Mouse (Mus musculus) heart, embryonic 11.5 days (tissue): ENCODE data around the gene Gnl1. TPM values are rescaled to one million over a fixed set of nuclear protein-coding genes. Genes with fewer than 3 reads are reported as not detected.
"Not testable (repeated sequence)": the region's sequence is repeated elsewhere in the genome, so short reads cannot be mapped to it uniquely, and the experiment has no call there.

Source experiments
- ATAC-seq: fragments of 200-750 bp; cut with Nextera tagmentation; replicated peaks from 2 replicates; pipeline ENCODE4 v1.8.0; 2017; ENCODE audit warnings: moderate library complexity; ENCODE audit not compliant: insufficient number of reproducible peaks, low FRiP score, low TSS enrichment
- H3K27ac ChIP-seq: fragments of 300-500 bp; sonication (generic); 2 replicates; pipeline ENCODE4 v1.5.1; 2014; ENCODE audit warnings: mild to moderate bottlenecking, low read depth, low read length
- H3K27me3 ChIP-seq: fragments of 300-500 bp; sonication (generic); 2 replicates; pipeline ENCODE4 v1.6.1; 2014; ENCODE audit warnings: mild to moderate bottlenecking, low read length, mixed read lengths; ENCODE audit not compliant: control insufficient read depth, insufficient read depth
- H3K36me3 ChIP-seq: fragments of 300-500 bp; sonication (generic); 2 replicates; pipeline ENCODE4 v1.6.1; 2014; ENCODE audit warnings: mild to moderate bottlenecking, low read length, moderate library complexity, mixed read lengths; ENCODE audit not compliant: control insufficient read depth, insufficient read depth
- H3K4me1 ChIP-seq: fragments of 300-500 bp; sonication (generic); 2 replicates; pipeline ENCODE4 v1.6.1; 2014; ENCODE audit warnings: low read length; ENCODE audit not compliant: control insufficient read depth, insufficient read depth
- H3K4me2 ChIP-seq: fragments of 300-500 bp; sonication (generic); 2 replicates; pipeline ENCODE4 v1.6.1; 2014; ENCODE audit warnings: mild to moderate bottlenecking, moderate library complexity
- H3K4me3 ChIP-seq: fragments of 300-500 bp; sonication (generic); 2 replicates; pipeline ENCODE4 v1.5.1; 2014; ENCODE audit warnings: low read depth, low read length
- H3K9ac ChIP-seq: fragments of 300-500 bp; sonication (generic); 2 replicates; pipeline ENCODE4 v1.6.1; 2014; ENCODE audit warnings: mild to moderate bottlenecking, low read depth, low read length, moderate library complexity
- H3K9me3 ChIP-seq: fragments of 300-500 bp; sonication (generic); replicated peaks from 2 replicates; pipeline ENCODE4 v1.6.1; 2016; ENCODE audit warnings: low read length; ENCODE audit not compliant: control insufficient read depth
- WGBS: fragments of 180-500 bp; shearing (Covaris S2); extraction: QIAGEN DNeasy Blood & Tissue Kit; methylation state at CpG from one replicate; pipeline ENCODE4 v1.1.7; 2014; ENCODE audit not compliant: insufficient replicate concordance; 5-methylcytosine and 5-hydroxymethylcytosine counted together
- polyA plus RNA-seq: library from polyadenylated mRNA; unstranded; fragments of >200 nt; fragmentation: Nextera tagmentation; extraction: Ambion mirVana; gene quantifications from 2 replicates; pipeline ENCODE4 v1.2.1, GENCODE M21; 2014

Gene Gnl1
- polyA plus RNA-seq, 1 experiment from 2014 or later: 29.1 TPM

GRCm38 (mm10) chr17:35952559-35952958 is 27.1 kb upstream of the Gnl1 start:
- H3K4me2 ChIP-seq, H3K27me3 ChIP-seq, H3K4me1 ChIP-seq, H3K9me3 ChIP-seq, ATAC-seq, H3K9ac ChIP-seq, H3K36me3 ChIP-seq, H3K27ac ChIP-seq, H3K4me3 ChIP-seq: not testable (repeated sequence)
- WGBS: 59% methylated on average over 1 of the region's 3 CpGs

DNA sequence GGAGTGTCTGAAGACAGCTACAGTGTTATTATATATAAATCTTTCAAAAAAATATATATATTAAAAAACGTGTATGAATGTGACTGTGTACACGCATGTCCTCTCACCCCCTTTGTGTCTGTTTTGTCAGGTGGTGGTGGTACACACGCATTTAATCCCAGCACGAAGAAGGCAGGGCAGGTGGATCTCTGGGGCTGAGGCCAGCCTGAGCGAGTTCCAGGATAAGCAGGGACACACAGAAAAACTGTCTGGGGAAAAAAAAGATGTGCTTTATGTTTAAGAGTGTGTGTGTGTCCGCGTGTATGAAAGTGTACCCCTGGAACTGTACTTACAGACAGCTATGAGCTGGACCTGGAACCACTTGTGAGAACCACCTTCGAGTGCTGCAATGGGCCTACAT is 25.0 kb upstream of the Gnl1 start:
- Histone ChIP-seq H3K9me3 (no peaks in the 10 kb centered on the region), H3K27ac (no peak overlapping the region), H3K4me2 (no peak overlapping the region), H3K4me3 (no peak overlapping the region), H3K36me3 (peaks cover 21% of the 10 kb centered on the region), H3K4me1 (no peaks in the 10 kb centered on the region), H3K27me3 (no peaks in the 10 kb centered on the region), H3K9ac (no peak overlapping the region)
- ATAC-seq: no peak
- 72% methylated on average over 8 of the region's 8 CpGs for WGBS

DNA sequence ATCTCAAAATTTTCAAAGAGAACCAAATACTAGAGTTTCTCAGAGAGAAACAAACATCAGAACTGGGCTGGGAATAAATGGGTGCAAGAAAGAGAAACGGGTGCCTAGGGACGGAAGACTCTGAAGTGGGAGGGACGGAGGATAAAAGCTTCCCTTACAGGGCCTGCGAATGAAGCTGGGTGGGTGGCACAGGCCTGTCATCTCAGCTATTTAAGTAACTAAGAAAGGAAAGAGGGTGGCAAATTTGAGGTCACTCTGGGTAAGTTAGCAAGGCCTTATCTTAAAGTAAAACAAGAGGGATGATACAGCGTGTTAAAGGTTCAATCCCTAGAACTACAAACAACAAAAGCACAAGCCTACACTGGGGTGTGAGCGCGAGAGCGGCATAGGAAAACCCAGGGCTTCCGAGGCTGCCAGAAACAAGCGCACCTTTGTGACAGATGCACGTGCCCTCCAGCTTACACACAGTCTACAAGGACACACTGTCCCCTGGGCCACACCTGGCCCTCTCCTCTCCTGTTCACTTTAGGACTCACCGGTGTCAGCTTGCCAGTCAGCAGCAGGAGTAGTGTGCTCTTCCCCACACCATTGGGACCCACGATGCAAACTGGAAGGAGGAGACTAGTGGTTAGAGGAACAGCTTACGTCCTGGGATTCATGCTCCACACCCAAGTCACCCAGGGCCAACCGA is 21.0 kb upstream of the Gnl1 start:
- no peaks in the 10 kb centered on the region for H3K9me3 ChIP-seq
- 94% methylated on average over 15 of the region's 15 CpGs for WGBS
- no peaks in the 10 kb centered on the region for H3K27me3 ChIP-seq
- H3K9ac ChIP-seq: no peak overlapping the region
- peaks cover 51% of the 10 kb centered on the region for H3K36me3 ChIP-seq
- H3K4me2 ChIP-seq: no peak overlapping the region
- no peaks in the 10 kb centered on the region for H3K4me1 ChIP-seq
- ATAC-seq: no peak
- no peak overlapping the region for H3K4me3 ChIP-seq
- H3K27ac ChIP-seq: no peak overlapping the region

GRCm38 (mm10) chr17:35963279-35963678 is 16.4 kb upstream of the Gnl1 start:
- Histone ChIP-seq H3K27ac (no peak overlapping the region), H3K4me1 (peaks cover 1% of the 10 kb centered on the region; the same call in 1 of the 2 replicates), H3K36me3 (peaks cover 45% of the 10 kb centered on the region), H3K4me3 (no peak overlapping the region), H3K9ac (no peak overlapping the region), H3K4me2 (no peak overlapping the region), H3K27me3 (no peaks in the 10 kb centered on the region), H3K9me3 (no peaks in the 10 kb centered on the region)
- ATAC-seq: no peak
- WGBS: 90% methylated on average over 10 of the region's 10 CpGs

DNA sequence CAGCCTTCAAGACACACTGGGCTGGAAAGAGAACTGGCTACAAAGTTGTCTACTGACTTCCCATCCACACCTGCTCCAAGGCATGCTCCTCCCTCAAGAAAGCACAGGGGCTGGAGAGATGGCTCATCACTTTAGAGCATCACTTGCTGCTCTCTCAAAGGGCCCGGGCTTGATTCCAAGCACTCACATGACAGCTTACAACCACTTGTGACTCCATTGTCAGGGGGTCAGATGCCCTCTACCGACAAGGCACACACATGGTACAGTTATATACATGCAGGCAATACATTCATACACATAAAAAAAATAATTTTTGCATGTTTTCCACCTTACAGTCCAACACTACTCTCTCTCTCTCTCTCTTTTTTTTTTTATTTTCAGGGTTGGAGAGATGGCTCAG is 12.0 kb upstream of the Gnl1 start:
- 84% methylated on average over 2 of the region's 2 CpGs for WGBS
- no peak overlapping the region for H3K9ac ChIP-seq
- no peaks in the 10 kb centered on the region for H3K9me3 ChIP-seq
- no peak overlapping the region for H3K4me3 ChIP-seq
- H3K27ac ChIP-seq: no peak overlapping the region
- H3K4me2 ChIP-seq: no peak overlapping the region
- peaks cover 16% of the 10 kb centered on the region for H3K36me3 ChIP-seq
- peaks cover 9% of the 10 kb centered on the region for H3K4me1 ChIP-seq
- no peaks in the 10 kb centered on the region for H3K27me3 ChIP-seq
- no peak for ATAC-seq

GRCm38 (mm10) chr17:35969418-35970389 is 9.9 kb upstream of the Gnl1 start, which contains the start of gene Abcf1:
Gene Abcf1, minus strand, starts transcription at chr17:35969761.
- H3K27ac ChIP-seq: peak within 1 kb of the TSS; percentile 77
- no peaks in the 10 kb centered on the region for H3K9me3 ChIP-seq
- ATAC-seq: peak; percentile 98
- H3K9ac ChIP-seq: peak within 1 kb of the TSS; percentile 91
- no peaks in the 10 kb centered on the region for H3K27me3 ChIP-seq
- H3K4me3 ChIP-seq: peak within 1 kb of the TSS; percentile 92
- peak within 1 kb of the TSS; percentile 74 for H3K4me2 ChIP-seq
- peaks cover 8% of the 10 kb centered on the region for H3K36me3 ChIP-seq
- under 1% methylated on average over 68 of the region's 68 CpGs for WGBS
- H3K4me1 ChIP-seq: peaks cover 9% of the 10 kb centered on the region

DNA sequence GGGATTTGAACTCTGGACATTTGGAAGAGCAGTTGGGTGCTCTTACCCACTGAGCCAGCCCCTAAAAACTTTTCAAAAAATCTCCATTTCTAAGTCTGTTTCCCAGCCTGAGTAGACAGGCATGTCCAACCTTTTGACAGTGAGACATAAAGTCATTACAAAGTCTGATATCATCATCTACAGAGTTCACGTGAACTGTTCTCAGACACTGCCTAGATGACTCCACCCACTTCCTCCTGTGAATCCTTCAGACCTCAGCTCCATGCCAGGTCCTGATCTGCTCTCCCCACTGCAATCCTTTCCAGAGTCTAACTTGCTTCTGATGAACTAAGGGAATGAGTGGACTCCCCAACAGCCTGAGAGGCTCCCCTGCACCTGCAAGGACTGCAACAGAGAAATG is 7.5 kb upstream of the Gnl1 start:
- Histone ChIP-seq H3K9me3 (no peaks in the 10 kb centered on the region), H3K27me3 (no peaks in the 10 kb centered on the region), H3K4me3 (no peak overlapping the region), H3K4me1 (peaks cover 9% of the 10 kb centered on the region), H3K36me3 (peaks cover 9% of the 10 kb centered on the region), H3K4me2 (no peak overlapping the region), H3K9ac (no peak overlapping the region), H3K27ac (no peak overlapping the region)
- no peak for ATAC-seq
- 52% methylated on average over 1 of the region's 1 CpGs for WGBS

DNA sequence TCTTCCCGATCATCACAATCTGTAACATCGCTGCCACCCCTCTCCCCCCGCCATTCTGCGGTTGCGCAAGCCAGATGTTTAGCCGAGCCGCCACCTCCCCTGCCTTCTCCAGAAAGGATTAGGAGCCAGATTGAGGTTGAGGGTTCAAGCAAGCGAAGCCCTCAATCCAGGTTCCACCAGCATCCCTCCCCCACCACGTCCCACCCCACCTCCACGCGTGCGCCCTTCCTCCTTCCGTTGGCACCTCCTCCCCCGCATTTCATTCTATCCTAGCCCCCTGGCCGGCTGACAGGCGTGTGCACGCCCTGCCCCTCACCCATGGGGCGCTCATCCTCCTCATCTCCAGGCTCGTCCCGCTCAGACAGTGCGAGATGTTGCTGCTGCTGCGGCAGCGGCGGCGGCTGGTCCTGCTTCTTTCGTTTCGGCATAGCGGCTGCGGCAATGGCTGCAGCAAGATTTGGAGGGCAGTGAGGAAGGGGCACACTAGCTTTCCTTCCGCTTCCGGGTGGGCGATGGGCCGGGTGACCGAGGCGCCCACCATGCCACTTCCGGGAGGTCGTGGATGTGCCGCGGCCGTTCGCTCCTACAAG is 745 bp upstream of the Gnl1 start:
- peaks cover 11% of the 10 kb centered on the region; the same call in 1 of the 2 replicates for H3K36me3 ChIP-seq

More for the DNA sequence above, 745 bp upstream of the Gnl1 start:
- Histone ChIP-seq H3K4me2 (peak overlapping the region; percentile 94), H3K9me3 (no peaks in the 10 kb centered on the region), H3K27me3 (no peaks in the 10 kb centered on the region), H3K9ac (peak overlapping the region; percentile 89), H3K27ac (peak overlapping the region; percentile 96), H3K4me3 (peak overlapping the region; percentile 90), H3K4me1 (peaks cover 13% of the 10 kb centered on the region)
- under 1% methylated on average over 41 of the region's 41 CpGs for WGBS
- peak; percentile 62 for ATAC-seq
